In genomic region chr14:77849852-77850251, GRCm38 (mm10) we compare ENCODE assay signal across 23 mouse cellular contexts. TPM values are rescaled to one million over a fixed set of nuclear protein-coding genes. Genes with fewer than 3 reads are reported as not detected.
DNase-seq lines count a peak whose midpoint lies in the region; ATAC-seq lines count a peak whose summit lies in the region.
"Had no signal": no experiment of that assay in that cellular context is flagged by ENCODE, and none has a peak within 500 bp of the region (broad histone marks: within the 10 kb centered on the region; RNA-seq: fewer than 3 reads in every experiment).

No protein-coding gene starts in this region.

- ATAC-seq in heart, embryonic 15.5 days (replicated peaks; ENCODE audit: insufficient number of reproducible peaks, insufficient read depth, low FRiP score, low read depth): no peak
- no peak for ATAC-seq in heart, embryonic 11.5 days (replicated peaks; ENCODE audit: insufficient number of reproducible peaks, low FRiP score, low TSS enrichment)
- ATAC-seq: forebrain, embryonic 15.5 days; midbrain, embryonic 15.5 days had no signal

- peak; percentile 25 for DNase-seq in lung, postnatal 36 days
- no peak for DNase-seq in lung, postnatal 4 days
- no peak for DNase-seq in left cerebral cortex, adult 18-20 months (ENCODE audit: low spot score in 2 of 2)
- no peak for DNase-seq in urinary bladder, postnatal 14 days (ENCODE audit: low spot score)
- DNase-seq: adrenal gland, adult 8-10 months; cerebellum, adult 9-11 months; kidney, adult 18-20 months; kidney, postnatal 25 days; left cerebral cortex, postnatal 4 days; liver; lung, embryonic 14.5 days; right cerebral cortex, postnatal 25 days; thymus, adult 18-20 months had no signal

- H3K27ac ChIP-seq in heart, embryonic 15.5 days: peak overlapping the region; percentile 28
- no peak overlapping the region for H3K27ac ChIP-seq in heart, embryonic 11.5 days (ENCODE audit: low read depth, low read length)
- peak overlapping the region; percentile 15; the same call in 1 of the 2 replicates for H3K27ac ChIP-seq in macrophage
- H3K27ac ChIP-seq: embryonic facial prominence, embryonic 13.5 days; forebrain, embryonic 15.5 days; hindbrain, embryonic 12.5 days; left cerebral cortex, adult 2 months; midbrain, embryonic 15.5 days; neural tube, embryonic 15.5 days; stomach, embryonic 15.5 days had no signal

- 41% methylated on average over 7 of the region's 7 CpGs for WGBS in heart, embryonic 15.5 days
- WGBS in heart, embryonic 11.5 days (ENCODE audit: insufficient replicate concordance): 69% methylated on average over 7 of the region's 7 CpGs
- 29% methylated on average over 7 of the region's 7 CpGs for WGBS in macrophage (ENCODE audit: missing documents)

- H3K79me2 ChIP-seq in macrophage (ENCODE audit: inconsistent target): peaks cover 8% of the 10 kb centered on the region; the same call in 1 of the 2 replicates

- H3K4me3 ChIP-seq in heart, embryonic 15.5 days: no peak overlapping the region
- no peak overlapping the region for H3K4me3 ChIP-seq in heart, embryonic 11.5 days (ENCODE audit: low read depth, low read length)
- H3K4me3 ChIP-seq in macrophage (ENCODE audit: inconsistent target): no peak overlapping the region
- H3K4me3 ChIP-seq: embryonic facial prominence, embryonic 13.5 days; forebrain, embryonic 15.5 days; hindbrain, embryonic 12.5 days; left cerebral cortex, adult 2 months; midbrain, embryonic 15.5 days; neural tube, embryonic 15.5 days; stomach, embryonic 15.5 days had no signal

- H3K36me3 ChIP-seq in heart, embryonic 15.5 days: peaks cover 5% of the 10 kb centered on the region; the same call in 1 of the 2 replicates
- no peaks in the 10 kb centered on the region for H3K36me3 ChIP-seq in heart, embryonic 11.5 days (ENCODE audit: control insufficient read depth, insufficient read depth, low read length)
- peaks cover 7% of the 10 kb centered on the region; the same call in 1 of the 2 replicates for H3K36me3 ChIP-seq in macrophage (ENCODE audit: inconsistent target)
- H3K36me3 ChIP-seq: forebrain, embryonic 15.5 days; midbrain, embryonic 15.5 days; stomach, embryonic 15.5 days had no signal

- peaks cover 12% of the 10 kb centered on the region for H3K4me1 ChIP-seq in heart, embryonic 15.5 days (replicated peaks)
- 0 out of 2 replicates have a peak, but pooled peaks cover 5% of the 10 kb centered on the region for H3K4me1 ChIP-seq in heart, embryonic 11.5 days (ENCODE audit: control insufficient read depth, insufficient read depth, low read length)
- H3K4me1 ChIP-seq: embryonic facial prominence, embryonic 13.5 days; forebrain, embryonic 15.5 days; hindbrain, embryonic 12.5 days; midbrain, embryonic 15.5 days; neural tube, embryonic 15.5 days; stomach, embryonic 15.5 days had no signal

- no peaks in the 10 kb centered on the region for H3K27me3 ChIP-seq in heart, embryonic 15.5 days
- no peaks in the 10 kb centered on the region for H3K27me3 ChIP-seq in heart, embryonic 11.5 days (ENCODE audit: control insufficient read depth, insufficient read depth, low read length)
- H3K27me3 ChIP-seq: embryonic facial prominence, embryonic 13.5 days; forebrain, embryonic 15.5 days; hindbrain, embryonic 12.5 days; midbrain, embryonic 15.5 days; neural tube, embryonic 15.5 days; stomach, embryonic 15.5 days had no signal

- H3K9me3 ChIP-seq in heart, embryonic 15.5 days (replicated peaks): no peaks in the 10 kb centered on the region
- no peaks in the 10 kb centered on the region for H3K9me3 ChIP-seq in heart, embryonic 11.5 days (replicated peaks; ENCODE audit: control insufficient read depth, low read length)
- H3K9me3 ChIP-seq: embryonic facial prominence, embryonic 13.5 days; forebrain, embryonic 15.5 days; hindbrain, embryonic 12.5 days; midbrain, embryonic 15.5 days; neural tube, embryonic 15.5 days; stomach, embryonic 15.5 days had no signal

- H3K9ac ChIP-seq in heart, embryonic 15.5 days: no peak overlapping the region
- H3K9ac ChIP-seq in heart, embryonic 11.5 days (ENCODE audit: low read depth, low read length): no peak overlapping the region
- H3K9ac ChIP-seq: embryonic facial prominence, embryonic 13.5 days; forebrain, embryonic 15.5 days; hindbrain, embryonic 12.5 days; lung, embryonic 14.5 days; midbrain, embryonic 15.5 days; neural tube, embryonic 15.5 days; stomach, embryonic 15.5 days had no signal

- H3K4me2 ChIP-seq in heart, embryonic 15.5 days: no peak overlapping the region
- no peak overlapping the region for H3K4me2 ChIP-seq in heart, embryonic 11.5 days
- H3K4me2 ChIP-seq: embryonic facial prominence, embryonic 13.5 days; forebrain, embryonic 15.5 days; hindbrain, embryonic 12.5 days; lung, embryonic 14.5 days; midbrain, embryonic 15.5 days; neural tube, embryonic 15.5 days; stomach, embryonic 15.5 days had no signal

RNA-seq across cellular contexts. Expression of gene Dnajc15, which starts 25.1 kb away (rescaled TPM):
- polyA plus RNA-seq in heart, embryonic 15.5 days (2015; fragmentation: Nextera tagmentation; extraction: Ambion mirVana): 118 and 145 TPM in 2 replicates
- polyA plus RNA-seq in heart, embryonic 11.5 days (2014; fragmentation: Nextera tagmentation; extraction: Ambion mirVana): 145 and 146 TPM in 2 replicates
- 10 to 100 TPM in 9 of 26 experiments, 1 to 10 TPM in 17; 2.3 to 18.3 (median 7.8) TPM for total RNA-seq in macrophage (2018; cell fraction: chromatin; rRNA removed)
- total RNA-seq in macrophage (2018; cell fraction: cytosol; rRNA removed): 10 to 100 TPM; 37.7 to 72.1 (median 54.1) TPM
- 10 to 100 TPM in 13 of 26 experiments, 1 to 10 TPM in 13; 4.0 to 22.7 (median 10.3) TPM for total RNA-seq in macrophage (2018; cell fraction: nucleus; rRNA removed)
- 28.8 to 103 TPM (median 37.3 TPM) in 3 replicates for polyA plus RNA-seq in macrophage (2018)
- total RNA-seq in left cerebral cortex, adult 18-20 months (2021): 10 to 100 TPM; 70.4 to 92.7 TPM

RNA-seq across cellular contexts. Expression of gene Epsti1, which starts 54.2 kb away (rescaled TPM):
- polyA plus RNA-seq in heart, embryonic 15.5 days (2015; fragmentation: Nextera tagmentation; extraction: Ambion mirVana): 0.72 and 4.8 TPM in 2 replicates
- 0.23 and 0.49 TPM in 2 replicates for polyA plus RNA-seq in heart, embryonic 11.5 days (2014; fragmentation: Nextera tagmentation; extraction: Ambion mirVana)
- 100 to 1,000 TPM in 17 of 26 experiments, 10 to 100 TPM in 9; 31.2 to 450 (median 187) TPM for total RNA-seq in macrophage (2018; cell fraction: chromatin; rRNA removed)
- total RNA-seq in macrophage (2018; cell fraction: cytosol; rRNA removed): 100 to 1,000 TPM in 14 of 26 experiments, 10 to 100 TPM in 12; 68.4 to 335 (median 169) TPM
- total RNA-seq in macrophage (2018; cell fraction: nucleus; rRNA removed): 100 to 1,000 TPM in 14 of 26 experiments, 10 to 100 TPM in 12; 35.4 to 234 (median 167) TPM
- 80.3 to 135 TPM (median 124 TPM) in 3 replicates for polyA plus RNA-seq in macrophage (2018)
- under 1 TPM; 0.28 to 0.60 TPM for total RNA-seq in left cerebral cortex, adult 18-20 months (2021)

Comparison
In these comparisons a context has a peak if more than half of its experiments do, and no peak if none do; other contexts are left out.
1. RNA of gene Epsti1, which starts 54.2 kb away (polyA plus RNA-seq): 80.3 to 135 TPM in macrophage; 0.72 to 4.8 TPM in heart, embryonic 15.5 days and 0.23 to 0.49 TPM in heart, embryonic 11.5 days; every median in the first group is over 10 times any median in the second.